Mouse (Mus musculus): Measurements from ENCODE around the gene Tubb1. TPM values are rescaled to one million over a fixed set of nuclear protein-coding genes. Genes with fewer than 3 reads are reported as not detected.

The Tubb1 gene
- polyA plus RNA-seq, 1 experiment from 2014 or later = 0.50 TPM

GRCm38 (mm10) chr2:174436076-174436701 lies 14.3 kb upstream of the Tubb1 start:
- Histone ChIP-seq H3K27ac (replicated peaks) (no peak overlapping the region), H3K4me1 (peaks cover 20% of the 10 kb centered on the region), H3K27me3 (replicated peaks) (no peaks in the 10 kb centered on the region), H3K9me3 (replicated peaks) (no peaks in the 10 kb centered on the region), H3K4me3 (replicated peaks) (no peak overlapping the region), H3K9ac (replicated peaks) (no peak overlapping the region), H3K4me2 (no peak overlapping the region), H3K36me3 (no peaks in the 10 kb centered on the region)
- no peak for ATAC-seq (ENCODE audit: low FRiP score)
- 90% methylated on average over 26 of the region's 26 CpGs for WGBS

GRCm38 (mm10) chr2:174436916-174437696 lies 13.4 kb upstream of the Tubb1 start:
- no peak overlapping the region for H3K27ac ChIP-seq (replicated peaks)
- H3K4me2 ChIP-seq = peak overlapping the region; percentile 81; the same call in 1 of the 2 replicates
- H3K27me3 ChIP-seq (replicated peaks) = no peaks in the 10 kb centered on the region
- WGBS = 97% methylated on average over 7 of the region's 7 CpGs
- H3K9ac ChIP-seq (replicated peaks) = no peak overlapping the region
- no peaks in the 10 kb centered on the region for H3K36me3 ChIP-seq
- peaks cover 20% of the 10 kb centered on the region for H3K4me1 ChIP-seq
- no peak for ATAC-seq (ENCODE audit: low FRiP score)
- no peak overlapping the region for H3K4me3 ChIP-seq (replicated peaks)
- H3K9me3 ChIP-seq (replicated peaks) = no peaks in the 10 kb centered on the region

GRCm38 (mm10) chr2:174437697-174437982 lies 12.9 kb upstream of the Tubb1 start:
- Histone ChIP-seq H3K4me1 (peaks cover 20% of the 10 kb centered on the region), H3K4me2 (peak overlapping the region; percentile 81), H3K9ac (replicated peaks) (no peak overlapping the region), H3K27ac (replicated peaks) (no peak overlapping the region), H3K4me3 (replicated peaks) (no peak overlapping the region), H3K9me3 (replicated peaks) (no peaks in the 10 kb centered on the region), H3K27me3 (replicated peaks) (no peaks in the 10 kb centered on the region), H3K36me3 (no peaks in the 10 kb centered on the region)
- no peak for ATAC-seq (ENCODE audit: low FRiP score)
- 96% methylated on average over 4 of the region's 4 CpGs for WGBS

- ATAC-seq (ENCODE audit: low FRiP score) = no peak
- Histone ChIP-seq H3K4me2 (peak overlapping the region; percentile 81), H3K27me3 (replicated peaks) (no peaks in the 10 kb centered on the region), H3K4me1 (peaks cover 20% of the 10 kb centered on the region), H3K36me3 (no peaks in the 10 kb centered on the region), H3K27ac (replicated peaks) (no peak overlapping the region; the same call in 1 of the 2 replicates), H3K4me3 (replicated peaks) (peak overlapping the region; percentile 52), H3K9ac (replicated peaks) (peak overlapping the region; percentile 45), H3K9me3 (replicated peaks) (no peaks in the 10 kb centered on the region)
- WGBS = 66% methylated on average over 11 of the region's 11 CpGs
Observed at GRCm38 (mm10) chr2:174438181-174438580, 12.3 kb upstream of the Tubb1 start.

- Histone ChIP-seq H3K4me1 (peaks cover 20% of the 10 kb centered on the region), H3K9ac (replicated peaks) (peak within 1 kb of the TSS; percentile 45), H3K36me3 (no peaks in the 10 kb centered on the region), H3K27ac (replicated peaks) (no peak within 1 kb of the TSS; the same call in 1 of the 2 replicates), H3K9me3 (replicated peaks) (no peaks in the 10 kb centered on the region), H3K27me3 (replicated peaks) (no peaks in the 10 kb centered on the region), H3K4me2 (peak within 1 kb of the TSS; percentile 81), H3K4me3 (replicated peaks) (peak within 1 kb of the TSS; percentile 52)
- WGBS = 1% methylated on average over 38 of the region's 38 CpGs
- peak; percentile 72 for ATAC-seq (ENCODE audit: low FRiP score)
Observed at GRCm38 (mm10) chr2:174438737-174439449, 11.6 kb upstream of the Tubb1 start, which contains the start of gene Ctsz. TSS of gene Ctsz (minus strand) at chr2:174439039.

GRCm38 (mm10) chr2:174439450-174439838 lies 11.1 kb upstream of the Tubb1 start:
- Histone ChIP-seq H3K4me1 (peaks cover 20% of the 10 kb centered on the region), H3K27ac (replicated peaks) (no peak overlapping the region), H3K9me3 (replicated peaks) (no peaks in the 10 kb centered on the region), H3K36me3 (no peaks in the 10 kb centered on the region), H3K4me3 (replicated peaks) (peak overlapping the region; percentile 52; the same call in 1 of the 2 replicates), H3K4me2 (peak overlapping the region; percentile 81), H3K27me3 (replicated peaks) (no peaks in the 10 kb centered on the region), H3K9ac (replicated peaks) (no peak overlapping the region)
- no peak for ATAC-seq (ENCODE audit: low FRiP score)
- 52% methylated on average over 5 of the region's 5 CpGs for WGBS

GRCm38 (mm10) chr2:174439961-174440360 lies 10.5 kb upstream of the Tubb1 start:
- no peaks in the 10 kb centered on the region for H3K27me3 ChIP-seq (replicated peaks)
- H3K36me3 ChIP-seq = no peaks in the 10 kb centered on the region
- no peak overlapping the region for H3K9ac ChIP-seq (replicated peaks)
- no peaks in the 10 kb centered on the region for H3K9me3 ChIP-seq (replicated peaks)
- no peak overlapping the region for H3K4me3 ChIP-seq (replicated peaks)
- no peak overlapping the region for H3K4me2 ChIP-seq
- no peak for ATAC-seq (ENCODE audit: low FRiP score)
- WGBS = 80% methylated on average over 9 of the region's 9 CpGs
- H3K27ac ChIP-seq (replicated peaks) = no peak overlapping the region
- peaks cover 20% of the 10 kb centered on the region for H3K4me1 ChIP-seq

- no peaks in the 10 kb centered on the region for H3K36me3 ChIP-seq
- H3K4me3 ChIP-seq (replicated peaks) = no peak overlapping the region
- WGBS = 82% methylated on average over 4 of the region's 4 CpGs
- no peaks in the 10 kb centered on the region for H3K9me3 ChIP-seq (replicated peaks)
- no peak overlapping the region for H3K27ac ChIP-seq (replicated peaks)
- H3K9ac ChIP-seq (replicated peaks) = no peak overlapping the region
- H3K4me1 ChIP-seq = peaks cover 20% of the 10 kb centered on the region
- no peak overlapping the region for H3K4me2 ChIP-seq
- no peaks in the 10 kb centered on the region for H3K27me3 ChIP-seq (replicated peaks)
- ATAC-seq (ENCODE audit: low FRiP score) = no peak
Observed at GRCm38 (mm10) chr2:174441898-174442297, 8.6 kb upstream of the Tubb1 start.

GRCm38 (mm10) chr2:174442460-174442859 lies 8.0 kb upstream of the Tubb1 start:
- H3K4me2 ChIP-seq = no peak overlapping the region
- 70% methylated on average over 9 of the region's 9 CpGs for WGBS

GRCm38 (mm10) chr2:174443046-174443445 lies 7.4 kb upstream of the Tubb1 start:
- 60% methylated on average over 2 of the region's 2 CpGs for WGBS

More at GRCm38 (mm10) chr2:174442460-174442859, 8.0 kb upstream of the Tubb1 start:
- no peak overlapping the region for H3K4me3 ChIP-seq (replicated peaks)
- H3K9me3 ChIP-seq (replicated peaks) = no peaks in the 10 kb centered on the region
- H3K9ac ChIP-seq (replicated peaks) = no peak overlapping the region
- no peak overlapping the region for H3K27ac ChIP-seq (replicated peaks)
- H3K36me3 ChIP-seq = no peaks in the 10 kb centered on the region
- H3K4me1 ChIP-seq = peaks cover 19% of the 10 kb centered on the region
- H3K27me3 ChIP-seq (replicated peaks) = no peaks in the 10 kb centered on the region
- ATAC-seq (ENCODE audit: low FRiP score) = no peak

GRCm38 (mm10) chr2:174444359-174444758 lies 6.1 kb upstream of the Tubb1 start:
- ATAC-seq (ENCODE audit: low FRiP score) = no peak
- Histone ChIP-seq H3K4me2 (no peak overlapping the region), H3K9ac (replicated peaks) (no peak overlapping the region), H3K36me3 (no peaks in the 10 kb centered on the region), H3K9me3 (replicated peaks) (no peaks in the 10 kb centered on the region), H3K27ac (replicated peaks) (no peak overlapping the region), H3K4me1 (peaks cover under 1% of the 10 kb centered on the region; the same call in 1 of the 2 replicates), H3K4me3 (replicated peaks) (no peak overlapping the region), H3K27me3 (replicated peaks) (no peaks in the 10 kb centered on the region)
- WGBS = 88% methylated on average over 7 of the region's 7 CpGs

More at GRCm38 (mm10) chr2:174443046-174443445, 7.4 kb upstream of the Tubb1 start:
- ATAC-seq (ENCODE audit: low FRiP score) = no peak
- Histone ChIP-seq H3K4me2 (no peak overlapping the region), H3K4me3 (replicated peaks) (no peak overlapping the region), H3K9ac (replicated peaks) (no peak overlapping the region), H3K4me1 (peaks cover 13% of the 10 kb centered on the region), H3K36me3 (no peaks in the 10 kb centered on the region), H3K9me3 (replicated peaks) (no peaks in the 10 kb centered on the region), H3K27me3 (replicated peaks) (no peaks in the 10 kb centered on the region), H3K27ac (replicated peaks) (no peak overlapping the region)

Measured in neural tube, embryonic 15.5 days (tissue).